ENCODE assay signal across 10 mouse cellular contexts in genomic region chr13:54750699-54751098, GRCm38 (mm10). TPM values are rescaled to one million over a fixed set of nuclear protein-coding genes. Genes with fewer than 3 reads are reported as not detected.
DNase-seq lines count a peak whose midpoint lies in the region; TF ChIP-seq lines count a peak whose summit lies in the region.
"Had no signal": no experiment of that assay in that cellular context is flagged by ENCODE, and none has a peak within 500 bp of the region (broad histone marks: within the 10 kb centered on the region; RNA-seq: fewer than 3 reads in every experiment).

No protein-coding gene starts in this region.

- no peak for TF ChIP-seq CTCF in gastrocnemius, adult 2 months (IDR thresholded peaks at IDR 0.05)

- intact Hi-C loops in gastrocnemius, postnatal 14 days (cut with DNase I; ENCODE audit: low total_unique reads), result no loop called here
- intact Hi-C loops in gastrocnemius, adult 2 months (cut with DNase I), result no loop called here

- H3K27ac ChIP-seq in gastrocnemius, adult 2 months, result no peak overlapping the region

- peak; percentile 15 for DNase-seq in gastrocnemius, postnatal 14 days
- no peak for DNase-seq in gastrocnemius, adult 2 months
- peak; percentile 46 for DNase-seq in lung, postnatal 14 days
- no peak for DNase-seq in lung, postnatal 36 days
- peak; percentile 66 for DNase-seq in embryo, embryonic 10 days (ENCODE audit: low spot score)
- peak; percentile 64 for DNase-seq in neural tube, embryonic 10.5 days (ENCODE audit: extremely low spot score, low spot score)
- no peak for DNase-seq in MN1 (ENCODE audit: low spot score)
- DNase-seq in left cerebral cortex, adult 9 months (ENCODE audit: low spot score in 2 of 2), result no peak

- no peak overlapping the region for H3K4me3 ChIP-seq in gastrocnemius, adult 2 months

RNA-seq across cellular contexts. Expression of gene Gprin1, which starts 1.0 kb away (rescaled TPM):
- under 1 TPM; 0.09 to 0.12 TPM for total RNA-seq in gastrocnemius, postnatal 14 days (2021)
- not detected for total RNA-seq in gastrocnemius, adult 2 months (2021)
- total RNA-seq: liver, adult 2 months; neutrophil, adult 5-6 weeks had no signal

RNA-seq across cellular contexts. Expression of gene Sncb, which starts 15.7 kb away (rescaled TPM):
- under 1 TPM in 1 of 2 experiments, not detected in 1; 0.18 TPM for total RNA-seq in gastrocnemius, postnatal 14 days (2021)
- total RNA-seq in gastrocnemius, adult 2 months (2021), result not detected
- total RNA-seq: liver, adult 2 months; neutrophil, adult 5-6 weeks had no signal

RNA-seq across cellular contexts. Expression of gene Eif4e1b, which starts 33.1 kb away (rescaled TPM):
- not detected for total RNA-seq in gastrocnemius, postnatal 14 days (2021)
- total RNA-seq in gastrocnemius, adult 2 months (2021), result not detected
- total RNA-seq: liver, adult 2 months; neutrophil, adult 5-6 weeks had no signal

RNA-seq across cellular contexts. Expression of gene Tspan17, which starts 38.5 kb away (rescaled TPM):
- total RNA-seq in gastrocnemius, postnatal 14 days (2021), result 10 to 100 TPM; 23.0 to 25.8 TPM
- 10 to 100 TPM; 15.3 to 25.3 TPM for total RNA-seq in gastrocnemius, adult 2 months (2021)

RNA-seq across cellular contexts. Expression of gene Cdhr2, which starts 49.4 kb away (rescaled TPM):
- total RNA-seq in gastrocnemius, postnatal 14 days (2021), result not detected
- total RNA-seq in gastrocnemius, adult 2 months (2021), result not detected
- total RNA-seq: neutrophil, adult 5-6 weeks had no signal

Comparison
In these comparisons a context has a peak if more than half of its experiments do, and no peak if none do; other contexts are left out.
1. DNase-seq: peak in gastrocnemius, postnatal 14 days (single experiment), lung, postnatal 14 days (single experiment), embryo, embryonic 10 days (single experiment) and neural tube, embryonic 10.5 days (single experiment); none in gastrocnemius, adult 2 months (single experiment), lung, postnatal 36 days (single experiment), MN1 (single experiment) and left cerebral cortex, adult 9 months (0 of 2).